Mouse (Mus musculus) spleen, postnatal 4 days (tissue): ENCODE results near the gene Atg4a.
A peak's percentile ranks its signal among the peaks of the same experiment; 100 is the strongest.

Experiments
- DNase-seq, 2 experiments: peaks; one replicate each; pipeline ENCODE4 v3.0.0; 2022; ENCODE audit warnings: low spot score in 2 of 2

Atg4a gene

GRCm38 (mm10) chrX:140956272-140956940, at the start of gene Atg4a, which contains the start of gene Psmd10:
TSS of gene Atg4a (plus strand) at chrX:140956907.
TSS of gene Psmd10 (minus strand) at chrX:140956728.
- DNase-seq = peak; percentile 90 to 93

GRCm38 (mm10) chrX:140907360-140907759, 49.3 kb upstream of the Atg4a start, which contains the start of gene Vsig1:
TSS of gene Vsig1 (plus strand) at chrX:140907608.
- no peak for DNase-seq

GRCm38 (mm10) chrX:140921321-140921720, 35.4 kb upstream of the Atg4a start:
- no peak for DNase-seq

- no peak for DNase-seq
Observed at GRCm38 (mm10) chrX:140932066-140932465, 24.6 kb upstream of the Atg4a start.

- no peak for DNase-seq
Observed at GRCm38 (mm10) chrX:140933263-140933662, 23.4 kb upstream of the Atg4a start.

GRCm38 (mm10) chrX:140936271-140936670, 20.4 kb upstream of the Atg4a start:
- no peak for DNase-seq

GRCm38 (mm10) chrX:140953618-140954017, 3.1 kb upstream of the Atg4a start:
- DNase-seq = peak in 1 of 2 experiments; percentile 41

GRCm38 (mm10) chrX:140956959-140957358, 252 bp downstream of the Atg4a start:
- no peak for DNase-seq

- no peak for DNase-seq
Observed at GRCm38 (mm10) chrX:140978943-140979342, 22.2 kb downstream of the Atg4a start.

- DNase-seq = no peak
Observed at GRCm38 (mm10) chrX:140979546-140979945, 22.8 kb downstream of the Atg4a start.

- DNase-seq = no peak
Observed at GRCm38 (mm10) chrX:140980163-140980562, 23.5 kb downstream of the Atg4a start.

GRCm38 (mm10) chrX:140983206-140983960, 26.7 kb downstream of the Atg4a start:
- DNase-seq = no peak

GRCm38 (mm10) chrX:140984795-140985194, 28.1 kb downstream of the Atg4a start:
- no peak for DNase-seq

GRCm38 (mm10) chrX:140985256-140985655, 28.5 kb downstream of the Atg4a start:
- DNase-seq = no peak

GRCm38 (mm10) chrX:140996909-140997516, 40.3 kb downstream of the Atg4a start:
- peak in 1 of 2 experiments; percentile 68 for DNase-seq

GRCm38 (mm10) chrX:140997912-140998545, 41.3 kb downstream of the Atg4a start:
- DNase-seq = no peak

- DNase-seq = peak in 1 of 2 experiments; percentile 66
Observed at GRCm38 (mm10) chrX:140998885-140999284, 42.2 kb downstream of the Atg4a start.

GRCm38 (mm10) chrX:141149705-141150104, 193.0 kb downstream of the Atg4a start:
- no peak for DNase-seq

- DNase-seq = no peak
Observed at GRCm38 (mm10) chrX:141150290-141150689, 193.6 kb downstream of the Atg4a start.

- DNase-seq = no peak
Observed at GRCm38 (mm10) chrX:141151182-141151581, 194.5 kb downstream of the Atg4a start.

- no peak for DNase-seq
Observed at GRCm38 (mm10) chrX:141156696-141157095, 200.0 kb downstream of the Atg4a start.

- DNase-seq = no peak
Observed at GRCm38 (mm10) chrX:141157626-141158025, 200.9 kb downstream of the Atg4a start.
